Mouse (Mus musculus) thymus, adult 2 months (tissue): ENCODE results near the gene Kctd7.

Experiments used
- CTCF ChIP-seq: fragments of 200-500 bp; IDR thresholded peaks from 2 replicates; pipeline ENCODE4 v1.5.1; 2012; ENCODE audit warnings: mild to moderate bottlenecking, control low read depth, low read length, moderate library complexity, borderline replicate concordance; ENCODE audit not compliant: control insufficient read depth, poor library complexity, insufficient read depth; ENCODE audit errors: extremely low read depth
- POLR2A ChIP-seq: fragments of 200-500 bp; IDR thresholded peaks from 2 replicates; pipeline ENCODE4 v1.6.1; 2012; ENCODE audit warnings: mild to moderate bottlenecking, low read length, control low read depth, moderate library complexity; ENCODE audit not compliant: control insufficient read depth, poor library complexity, insufficient read depth; ENCODE audit errors: extremely low read depth

- TF ChIP-seq POLR2A (no peak), CTCF (no peak)
Measured at GRCm38 (mm10) chr5:130097837-130098236, 46.8 kb upstream of the Kctd7 start.
